Mouse (Mus musculus): ENCODE measurements at regions not wholly inside any gene's neighbourhood (a gene's known extent, or its start where the extent isn't known, plus 50 kb on each side); places are given as distances from the start of the nearest gene placed in this dataset.
A peak's percentile ranks its signal among the peaks of the same experiment; 100 is the strongest.

GRCm38 (mm10) chr4:150800774-150801173 lies 52.9 kb upstream of the Errfi1 start:
- no peak overlapping the region for H3K4me3 ChIP-seq (ENCODE audit: low read length)
- no peaks in the 10 kb centered on the region for H3K36me3 ChIP-seq (ENCODE audit: control insufficient read depth, insufficient read depth, low read length)
- H3K4me2 ChIP-seq (replicated peaks; ENCODE audit: low read depth, low read length), result no peak overlapping the region
- H3K9ac ChIP-seq (ENCODE audit: low read depth, low read length), result no peak overlapping the region
- peaks cover 25% of the 10 kb centered on the region for H3K4me1 ChIP-seq (ENCODE audit: control insufficient read depth, insufficient read depth, low read length)
- H3K27me3 ChIP-seq (ENCODE audit: control insufficient read depth, insufficient read depth, low read length), result no peaks in the 10 kb centered on the region
- 75% methylated on average over 8 of the region's 8 CpGs for WGBS
- H3K9me3 ChIP-seq (ENCODE audit: control insufficient read depth, low read length), result no peaks in the 10 kb centered on the region
- no peak for ATAC-seq (ENCODE audit: low FRiP score, low TSS enrichment)
- H3K27ac ChIP-seq (ENCODE audit: low read depth, low read length), result no peak overlapping the region

DNA sequence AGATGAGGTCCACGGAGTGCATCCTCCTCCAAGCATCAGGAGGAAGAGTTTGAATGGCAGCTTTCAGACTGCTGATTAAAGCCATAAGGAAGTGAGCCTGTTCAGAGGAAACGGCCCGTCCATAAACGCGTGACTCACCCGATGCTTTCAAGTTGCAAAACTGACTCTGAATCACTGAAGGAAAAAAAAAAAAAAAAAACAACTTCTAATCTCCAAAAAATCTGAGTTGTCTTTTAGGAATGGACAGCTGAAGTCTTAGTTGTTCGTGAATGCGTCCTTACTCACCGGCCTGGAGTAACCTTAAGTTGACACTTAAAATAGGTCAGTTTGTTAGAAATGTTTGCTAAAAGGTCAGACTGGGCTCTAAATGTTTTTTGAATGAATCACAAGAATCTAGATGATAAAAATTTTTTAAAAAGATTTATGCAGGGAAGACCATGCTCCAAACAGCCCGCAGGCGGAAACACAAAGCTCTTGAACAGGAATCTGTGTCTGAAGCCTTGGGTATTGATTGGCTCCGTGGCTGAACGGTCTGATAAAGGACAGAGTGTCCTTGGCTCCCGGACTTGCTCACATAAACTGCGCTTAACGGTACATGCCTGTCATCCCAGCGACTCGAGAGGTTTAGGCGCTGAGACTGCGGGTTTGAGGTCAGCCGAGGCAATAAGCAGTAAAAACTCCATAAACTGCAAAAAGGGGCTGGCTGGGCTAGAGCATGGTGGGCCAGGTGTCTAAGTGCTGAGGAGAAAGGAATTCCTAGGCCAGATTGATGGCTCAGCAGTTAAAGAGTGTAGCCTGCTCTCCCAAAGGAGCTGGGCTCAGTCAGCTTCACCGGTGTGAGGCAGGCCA lies 53.9 kb upstream of the Errfi1 start:
- H3K4me3 ChIP-seq (ENCODE audit: low read length), result no peak overlapping the region
- 19% methylated on average over 22 of the region's 22 CpGs for whole genome bisulfite sequencing

GRCm38 (mm10) chr4:150798783-150799530 lies 54.8 kb upstream of the Errfi1 start:
- WGBS, result 12% methylated on average over 13 of the region's 13 CpGs
- no peak overlapping the region; the same call in 1 of the 2 replicates for H3K4me2 ChIP-seq (replicated peaks; ENCODE audit: low read depth, low read length)
- no peak; the same call in 1 of the 2 replicates for ATAC-seq (ENCODE audit: low FRiP score, low TSS enrichment)
- H3K9ac ChIP-seq (ENCODE audit: low read depth, low read length), result no peak overlapping the region
- H3K36me3 ChIP-seq (ENCODE audit: control insufficient read depth, insufficient read depth, low read length), result no peaks in the 10 kb centered on the region
- H3K4me1 ChIP-seq (ENCODE audit: control insufficient read depth, insufficient read depth, low read length), result peaks cover 21% of the 10 kb centered on the region
- peak overlapping the region; percentile 73; the same call in 1 of the 2 replicates for H3K27ac ChIP-seq (ENCODE audit: low read depth, low read length)
- H3K27me3 ChIP-seq (ENCODE audit: control insufficient read depth, insufficient read depth, low read length), result no peaks in the 10 kb centered on the region
- H3K4me3 ChIP-seq (ENCODE audit: low read length), result no peak overlapping the region
- H3K9me3 ChIP-seq (ENCODE audit: control insufficient read depth, low read length), result no peaks in the 10 kb centered on the region

More for the DNA sequence above, 53.9 kb upstream of the Errfi1 start:
- Histone ChIP-seq H3K9ac (ENCODE audit: low read depth, low read length) (no peak overlapping the region), H3K36me3 (ENCODE audit: control insufficient read depth, insufficient read depth, low read length) (no peaks in the 10 kb centered on the region), H3K27me3 (ENCODE audit: control insufficient read depth, insufficient read depth, low read length) (no peaks in the 10 kb centered on the region), H3K4me2 (replicated peaks; ENCODE audit: low read depth, low read length) (peak overlapping the region; percentile 21), H3K27ac (ENCODE audit: low read depth, low read length) (peak overlapping the region; percentile 73; the same call in 1 of the 2 replicates), H3K4me1 (ENCODE audit: control insufficient read depth, insufficient read depth, low read length) (peaks cover 25% of the 10 kb centered on the region), H3K9me3 (ENCODE audit: control insufficient read depth, low read length) (no peaks in the 10 kb centered on the region)
- peak; percentile 34; the same call in 1 of the 2 replicates for ATAC-seq (ENCODE audit: low FRiP score, low TSS enrichment)

DNA sequence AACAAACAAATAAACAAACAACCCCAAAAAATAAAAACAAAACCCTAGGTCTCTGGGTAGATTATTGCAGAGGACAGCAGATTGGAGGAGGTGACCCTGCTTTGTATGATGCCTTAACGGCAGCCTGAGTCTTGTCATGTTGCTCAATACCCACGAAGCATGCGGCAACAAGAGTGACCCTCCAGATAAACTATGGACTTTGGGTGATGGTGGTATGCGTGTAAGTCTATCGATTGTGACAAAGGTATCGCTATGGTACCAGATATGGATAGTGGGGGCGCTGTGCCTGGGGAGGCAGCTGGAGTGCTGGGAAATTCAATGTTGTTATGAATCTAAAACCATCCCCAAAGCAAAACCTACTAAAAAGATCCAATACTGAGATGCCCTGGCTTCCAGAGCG lies 55.4 kb upstream of the Errfi1 start:
- H3K4me2 ChIP-seq (replicated peaks; ENCODE audit: low read depth, low read length), result no peak overlapping the region
- WGBS, result 86% methylated on average over 8 of the region's 8 CpGs
- no peaks in the 10 kb centered on the region for H3K27me3 ChIP-seq (ENCODE audit: control insufficient read depth, insufficient read depth, low read length)

GRCm38 (mm10) chr4:150797057-150797456 lies 56.7 kb upstream of the Errfi1 start:
- WGBS, result 87% methylated on average over 3 of the region's 3 CpGs
- no peak overlapping the region for H3K4me3 ChIP-seq (ENCODE audit: low read length)
- H3K36me3 ChIP-seq (ENCODE audit: control insufficient read depth, insufficient read depth, low read length), result no peaks in the 10 kb centered on the region
- no peaks in the 10 kb centered on the region for H3K9me3 ChIP-seq (ENCODE audit: control insufficient read depth, low read length)
- H3K9ac ChIP-seq (ENCODE audit: low read depth, low read length), result no peak overlapping the region
- no peak overlapping the region for H3K27ac ChIP-seq (ENCODE audit: low read depth, low read length)
- no peak overlapping the region for H3K4me2 ChIP-seq (replicated peaks; ENCODE audit: low read depth, low read length)
- no peak for ATAC-seq (ENCODE audit: low FRiP score, low TSS enrichment)
- H3K4me1 ChIP-seq (ENCODE audit: control insufficient read depth, insufficient read depth, low read length), result peaks cover 21% of the 10 kb centered on the region
- H3K27me3 ChIP-seq (ENCODE audit: control insufficient read depth, insufficient read depth, low read length), result no peaks in the 10 kb centered on the region

More for the DNA sequence above, 55.4 kb upstream of the Errfi1 start:
- H3K27ac ChIP-seq (ENCODE audit: low read depth, low read length), result peak overlapping the region; percentile 73; the same call in 1 of the 2 replicates
- H3K9ac ChIP-seq (ENCODE audit: low read depth, low read length), result no peak overlapping the region
- H3K9me3 ChIP-seq (ENCODE audit: control insufficient read depth, low read length), result no peaks in the 10 kb centered on the region
- ATAC-seq (ENCODE audit: low FRiP score, low TSS enrichment), result no peak
- H3K4me3 ChIP-seq (ENCODE audit: low read length), result no peak overlapping the region
- peaks cover 21% of the 10 kb centered on the region for H3K4me1 ChIP-seq (ENCODE audit: control insufficient read depth, insufficient read depth, low read length)
- no peaks in the 10 kb centered on the region for H3K36me3 ChIP-seq (ENCODE audit: control insufficient read depth, insufficient read depth, low read length)

DNA sequence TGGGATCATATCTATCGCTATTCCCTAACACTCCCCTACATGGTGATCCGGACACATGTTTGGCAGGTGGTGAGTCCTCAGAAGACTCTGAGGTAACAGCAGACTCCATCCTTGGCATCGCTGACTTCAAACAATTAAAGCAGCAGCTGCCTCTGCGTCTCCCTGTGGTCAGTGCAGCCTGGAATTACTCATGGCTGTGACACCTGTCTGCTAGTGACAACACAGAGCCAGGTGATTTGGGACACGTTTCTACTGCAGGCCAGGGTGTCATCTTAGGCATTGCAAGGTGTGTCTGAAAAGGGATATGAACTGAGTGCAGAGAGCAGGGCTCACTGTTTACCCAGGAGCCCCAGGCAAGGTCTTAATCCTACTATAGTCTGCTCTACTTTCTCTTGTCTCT lies 58.8 kb upstream of the Errfi1 start:
- Histone ChIP-seq H3K4me2 (replicated peaks; ENCODE audit: low read depth, low read length) (no peak overlapping the region), H3K27me3 (ENCODE audit: control insufficient read depth, insufficient read depth, low read length) (no peaks in the 10 kb centered on the region), H3K4me1 (ENCODE audit: control insufficient read depth, insufficient read depth, low read length) (peaks cover 16% of the 10 kb centered on the region), H3K9me3 (ENCODE audit: control insufficient read depth, low read length) (no peaks in the 10 kb centered on the region), H3K27ac (ENCODE audit: low read depth, low read length) (no peak overlapping the region), H3K36me3 (ENCODE audit: control insufficient read depth, insufficient read depth, low read length) (no peaks in the 10 kb centered on the region), H3K9ac (ENCODE audit: low read depth, low read length) (no peak overlapping the region), H3K4me3 (ENCODE audit: low read length) (no peak overlapping the region)
- no peak for ATAC-seq (ENCODE audit: low FRiP score, low TSS enrichment)
- 64% methylated on average over 5 of the region's 5 CpGs for WGBS

DNA sequence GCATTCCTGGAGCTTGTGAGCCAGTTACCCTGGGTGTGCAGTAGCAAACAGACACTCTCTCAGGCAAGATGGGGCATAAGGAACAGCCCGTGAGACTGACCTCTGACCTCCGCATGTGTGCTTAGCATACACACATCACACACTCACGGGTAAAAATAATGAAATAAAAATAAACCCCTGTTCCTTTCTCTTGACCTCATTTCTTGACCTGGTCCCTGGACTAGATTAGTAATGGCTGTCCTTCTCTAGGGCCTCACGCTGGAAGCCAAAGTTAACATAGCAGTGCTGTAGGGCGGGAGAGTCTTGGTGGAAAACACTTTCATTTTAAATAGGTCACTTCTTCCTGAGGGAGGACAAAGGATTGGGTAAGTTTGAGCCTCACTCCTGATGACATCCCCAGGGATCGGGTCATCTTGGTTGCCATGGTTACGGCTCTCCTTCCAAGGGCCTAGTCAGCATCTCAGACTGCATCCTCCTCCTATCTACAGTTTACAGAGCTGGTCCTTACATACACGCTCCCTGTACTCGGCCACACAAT lies 59.4 kb upstream of the Errfi1 start:
- Histone ChIP-seq H3K4me2 (replicated peaks; ENCODE audit: low read depth, low read length) (no peak overlapping the region), H3K9ac (ENCODE audit: low read depth, low read length) (no peak overlapping the region), H3K36me3 (ENCODE audit: control insufficient read depth, insufficient read depth, low read length) (no peaks in the 10 kb centered on the region), H3K27ac (ENCODE audit: low read depth, low read length) (no peak overlapping the region), H3K4me3 (ENCODE audit: low read length) (no peak overlapping the region), H3K9me3 (ENCODE audit: control insufficient read depth, low read length) (no peaks in the 10 kb centered on the region), H3K27me3 (ENCODE audit: control insufficient read depth, insufficient read depth, low read length) (no peaks in the 10 kb centered on the region), H3K4me1 (ENCODE audit: control insufficient read depth, insufficient read depth, low read length) (peaks cover 11% of the 10 kb centered on the region; the same call in 1 of the 2 replicates)
- ATAC-seq (ENCODE audit: low FRiP score, low TSS enrichment), result peak; percentile 28; the same call in 1 of the 2 replicates
- 53% methylated on average over 9 of the region's 9 CpGs for WGBS

GRCm38 (mm10) chr4:150793146-150793545 lies 60.6 kb upstream of the Errfi1 start:
- no peak overlapping the region for H3K4me2 ChIP-seq (replicated peaks; ENCODE audit: low read depth, low read length)
- no peaks in the 10 kb centered on the region for H3K27me3 ChIP-seq (ENCODE audit: control insufficient read depth, insufficient read depth, low read length)
- no peaks in the 10 kb centered on the region for H3K9me3 ChIP-seq (ENCODE audit: control insufficient read depth, low read length)
- no peak overlapping the region for H3K4me3 ChIP-seq (ENCODE audit: low read length)
- peaks cover under 1% of the 10 kb centered on the region; the same call in 1 of the 2 replicates for H3K4me1 ChIP-seq (ENCODE audit: control insufficient read depth, insufficient read depth, low read length)
- whole genome bisulfite sequencing, result 79% methylated on average over 12 of the region's 12 CpGs
- H3K9ac ChIP-seq (ENCODE audit: low read depth, low read length), result no peak overlapping the region
- no peak overlapping the region for H3K27ac ChIP-seq (ENCODE audit: low read depth, low read length)
- ATAC-seq (ENCODE audit: low FRiP score, low TSS enrichment), result no peak
- no peaks in the 10 kb centered on the region for H3K36me3 ChIP-seq (ENCODE audit: control insufficient read depth, insufficient read depth, low read length)
